Mouse (Mus musculus) yolk sac, embryonic 10.5 days (tissue): ENCODE measurements around the gene Slc38a11.

Source experiments
- DNase-seq: peaks from one replicate; pipeline ENCODE4 v3.0.0-alpha.2; 2017; ENCODE audit warnings: low spot score

Gene Slc38a11

GRCm38 (mm10) chr2:65321998-65322754 lies 41.7 kb downstream of the Slc38a11 start:
- no peak for DNase-seq

- DNase-seq, result no peak
These were observed 42.9 kb downstream of the Slc38a11 start for GRCm38 (mm10) chr2:65320975-65321374.

GRCm38 (mm10) chr2:65316721-65317120 lies 47.1 kb downstream of the Slc38a11 start:
- no peak for DNase-seq

GRCm38 (mm10) chr2:65311250-65311649 lies 52.6 kb downstream of the Slc38a11 start:
- no peak for DNase-seq

GRCm38 (mm10) chr2:65296541-65296940 lies 67.3 kb downstream of the Slc38a11 start:
- peak; percentile 23 for DNase-seq

DNA sequence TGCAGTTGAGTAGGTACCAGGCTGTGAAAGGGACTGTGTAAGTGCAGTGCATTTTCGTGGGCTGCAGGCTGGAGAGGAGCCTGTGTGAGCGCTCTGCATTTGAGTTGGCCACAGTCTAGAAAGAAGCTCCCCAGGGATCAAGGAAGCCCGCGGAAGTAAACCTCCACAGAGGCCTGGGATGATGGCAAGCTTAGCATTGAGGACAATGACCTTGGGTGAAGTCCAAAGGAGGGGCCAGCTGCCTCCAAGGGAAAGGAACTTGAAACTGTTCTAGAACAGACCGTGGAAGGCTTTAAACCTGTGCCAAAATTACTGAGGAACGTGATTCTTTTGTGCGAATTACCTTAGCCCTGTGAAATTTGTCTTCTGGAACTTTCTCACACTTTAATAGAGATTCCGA lies 69.7 kb downstream of the Slc38a11 start:
- DNase-seq, result no peak

DNA sequence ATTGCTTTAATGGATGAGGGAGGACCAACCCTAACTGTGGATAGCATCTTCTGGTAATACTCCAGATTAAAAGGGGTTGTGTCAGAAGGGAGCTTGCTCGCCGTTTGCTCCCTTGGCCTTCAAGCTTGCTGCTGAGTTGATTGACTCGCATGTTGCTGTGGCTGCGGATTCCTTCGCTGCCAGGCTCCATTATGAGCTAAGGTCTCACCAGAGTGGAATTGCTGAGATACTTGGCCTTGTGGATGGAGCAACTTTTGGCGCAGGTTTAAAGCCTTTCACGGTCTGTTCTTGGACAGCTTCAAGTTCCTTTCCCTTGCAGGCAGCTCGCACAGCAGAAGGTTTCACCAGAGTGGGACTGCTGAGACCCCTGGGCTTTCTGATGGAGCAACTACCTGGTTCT lies 70.4 kb downstream of the Slc38a11 start:
- no peak for DNase-seq

DNA sequence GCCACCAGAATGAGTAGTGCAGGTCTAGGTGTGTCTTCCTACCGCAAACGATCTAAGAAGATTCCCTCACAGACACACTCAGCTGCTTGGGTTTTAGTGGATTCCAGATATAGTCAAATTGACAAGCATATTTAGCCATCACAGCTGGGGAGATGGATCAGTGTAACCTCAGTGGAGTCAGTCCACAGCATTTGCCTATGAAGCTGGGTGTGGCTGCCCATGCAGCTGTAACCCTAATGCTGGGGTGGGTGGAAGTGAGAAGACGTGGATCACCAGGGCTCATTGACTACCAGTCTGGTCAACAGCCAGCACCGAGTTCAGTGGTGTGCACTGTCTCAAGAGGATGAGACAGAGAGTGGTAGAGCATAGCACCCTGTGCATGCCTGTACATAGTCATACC lies 74.1 kb downstream of the Slc38a11 start:
- no peak for DNase-seq

- no peak for DNase-seq
These were observed 75.1 kb downstream of the Slc38a11 start for GRCm38 (mm10) chr2:65288696-65289095.

DNA sequence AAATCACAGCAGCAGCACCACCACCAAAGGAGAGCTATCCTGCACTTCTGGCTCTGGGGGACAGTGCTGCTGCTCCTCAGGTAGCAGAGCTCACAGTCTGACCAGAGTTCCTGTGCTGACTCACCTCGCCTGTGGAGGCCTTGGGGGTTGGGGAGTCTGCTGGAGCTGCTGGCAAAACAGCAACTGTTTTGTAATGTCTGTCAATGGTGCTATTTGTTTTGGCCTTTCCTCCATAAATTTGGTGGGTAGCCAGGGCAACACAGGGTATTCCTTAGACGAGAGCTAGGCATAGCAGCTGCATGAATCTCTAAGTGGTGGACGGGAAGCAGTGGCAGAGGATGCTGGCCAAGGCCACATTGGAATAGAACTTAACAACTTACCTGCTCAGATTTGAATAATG lies 78.5 kb downstream of the Slc38a11 start:
- DNase-seq, result no peak

GRCm38 (mm10) chr2:65282979-65283378 lies 80.9 kb downstream of the Slc38a11 start:
- no peak for DNase-seq

DNA sequence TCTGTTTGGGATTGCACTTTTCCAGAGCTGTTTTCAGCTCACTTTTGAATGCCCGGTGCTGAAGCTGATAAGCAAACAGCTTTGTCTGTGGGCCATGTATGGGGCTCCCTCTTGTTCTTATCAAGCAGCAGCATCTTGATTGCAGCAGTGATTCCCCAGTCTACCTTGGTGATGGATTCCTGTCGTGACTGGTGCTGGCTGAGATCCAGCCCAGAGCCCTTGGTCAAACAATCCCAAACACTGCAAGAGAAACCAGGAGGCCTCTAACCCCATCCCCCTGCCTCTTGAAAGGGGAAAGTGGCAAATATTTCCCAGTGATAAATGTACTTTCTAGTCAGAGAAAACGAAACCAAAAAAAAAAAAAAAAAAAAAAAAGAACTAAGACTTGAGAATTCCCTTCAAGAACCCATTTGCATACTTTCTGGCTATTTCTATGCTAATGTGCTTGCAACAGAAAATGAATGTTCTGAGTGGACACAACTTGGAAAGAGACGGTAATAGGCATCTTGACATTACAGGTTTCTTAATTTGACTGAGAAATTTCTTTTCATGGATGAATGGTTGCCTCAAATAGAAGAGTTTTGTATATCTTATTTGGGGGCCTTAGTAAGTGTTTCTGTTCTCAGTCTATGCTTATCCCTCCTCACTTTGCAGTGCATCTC lies 84.7 kb downstream of the Slc38a11 start:
- peak; percentile 36 for DNase-seq

GRCm38 (mm10) chr2:65275443-65276061 lies 88.3 kb downstream of the Slc38a11 start:
- DNase-seq, result no peak

GRCm38 (mm10) chr2:65273910-65274309 lies 89.9 kb downstream of the Slc38a11 start:
- no peak for DNase-seq

DNA sequence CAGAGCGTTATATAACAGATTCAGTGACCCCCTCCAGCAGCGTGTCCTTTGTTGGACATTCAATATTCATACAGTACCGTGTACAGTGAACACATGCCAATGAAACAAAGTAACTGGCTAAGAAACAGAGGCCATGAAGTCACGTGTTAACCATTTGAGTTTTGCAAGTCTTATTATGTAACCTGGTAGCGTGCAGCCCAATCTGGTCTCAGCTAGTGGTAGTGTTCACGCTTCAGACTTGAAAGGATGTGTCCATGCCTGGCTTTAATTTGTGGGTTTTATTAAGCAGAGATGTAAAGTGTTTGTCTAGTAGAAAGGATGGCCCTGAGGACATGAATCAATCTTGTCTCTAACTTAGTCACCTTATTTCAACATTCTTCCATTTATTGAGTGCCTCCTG lies 95.1 kb downstream of the Slc38a11 start:
- DNase-seq, result no peak

GRCm38 (mm10) chr2:65267834-65268233 lies 96.0 kb downstream of the Slc38a11 start:
- DNase-seq, result no peak

GRCm38 (mm10) chr2:65266576-65267299 lies 97.1 kb downstream of the Slc38a11 start:
- no peak for DNase-seq
